ENCODE assay signal across 8 mouse cellular contexts in the genomic region with DNA sequence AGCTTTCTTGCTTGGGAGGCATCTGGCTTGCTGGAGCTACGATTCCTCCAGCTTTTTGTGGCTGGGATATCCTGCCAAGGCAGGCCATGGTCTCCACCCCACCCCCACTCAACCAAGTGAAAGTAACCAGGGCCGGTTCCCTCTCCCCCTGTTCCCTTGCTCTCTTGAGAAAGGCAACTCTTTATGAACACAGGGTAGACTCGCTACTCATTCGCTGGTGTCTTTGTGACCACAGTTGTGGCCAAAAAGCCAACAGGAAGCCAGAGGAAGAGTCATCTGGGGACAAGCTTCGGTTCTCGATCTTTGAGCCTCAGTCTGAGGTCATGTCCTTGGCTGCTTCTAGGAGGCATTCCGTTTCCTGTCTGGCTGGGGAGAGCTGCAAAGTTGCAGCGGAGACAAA. TPM values are rescaled to one million over a fixed set of nuclear protein-coding genes. Genes with fewer than 3 reads are reported as not detected.
DNase-seq lines count a peak whose midpoint lies in the region; ATAC-seq and TF ChIP-seq lines count a peak whose summit lies in the region.

No protein-coding gene starts in this region.

- 0 out of 2 replicates have a peak overlapping the region, but pooled peaks have one; percentile 17 for H3K4me2 ChIP-seq in liver, embryonic 16.5 days (ENCODE audit: low read depth, low read length)

- H3K9ac ChIP-seq in liver, embryonic 16.5 days (ENCODE audit: low read depth, low read length), result no peak overlapping the region

- H3K9me3 ChIP-seq in liver, embryonic 16.5 days (replicated peaks; ENCODE audit: control insufficient read depth, low read length), result no peaks in the 10 kb centered on the region

- ATAC-seq in liver, embryonic 16.5 days (ENCODE audit: low read depth), result no peak

- H3K27ac ChIP-seq in embryonic fibroblast, embryonic 13.5 days (ENCODE audit: insufficient read depth, low read length), result peak overlapping the region; percentile 23
- H3K27ac ChIP-seq in liver, embryonic 16.5 days (ENCODE audit: low read length), result no peak overlapping the region

- 0 out of 2 replicates have a peak, but pooled peaks cover 4% of the 10 kb centered on the region for H3K4me1 ChIP-seq in embryonic fibroblast, embryonic 13.5 days (ENCODE audit: control insufficient read depth, insufficient read depth, low read length)
- no peaks in the 10 kb centered on the region; the same call in 1 of the 2 replicates for H3K4me1 ChIP-seq in liver, embryonic 16.5 days (ENCODE audit: control insufficient read depth, low read depth, low read length)

- H3K36me3 ChIP-seq in liver, embryonic 16.5 days (ENCODE audit: control insufficient read depth, insufficient read depth), result no peaks in the 10 kb centered on the region
- H3K36me3 ChIP-seq in splenic B cell, adult 2 months (ENCODE audit: control insufficient read depth, insufficient read depth, low read length, poor library complexity, severe bottlenecking), result no peaks in the 10 kb centered on the region; the same call in 1 of the 2 replicates

- no peaks in the 10 kb centered on the region for H3K27me3 ChIP-seq in liver, embryonic 16.5 days (ENCODE audit: control insufficient read depth, insufficient read depth, low read depth, low read length)
- H3K27me3 ChIP-seq in splenic B cell, adult 2 months (ENCODE audit: control insufficient read depth, insufficient read depth, low read length, poor library complexity, severe bottlenecking), result no peaks in the 10 kb centered on the region

- no peak for TF ChIP-seq CTCF in embryonic fibroblast, embryonic 13.5 days (IDR thresholded peaks at IDR 0.05; ENCODE audit: borderline replicate concordance, insufficient read depth, low read length)

- peak; percentile 50 for DNase-seq in urinary bladder, postnatal 14 days (ENCODE audit: low spot score)
- no peak for DNase-seq in urinary bladder, postnatal 10 days (ENCODE audit: low spot score)
- DNase-seq in induced T-regulatory cell, adult 2 months (ENCODE audit: low read depth), result peak; percentile 63
- peak; percentile 29 for DNase-seq in splenic B cell, adult 2 months (ENCODE audit: low read depth, low spot score)
- no peak for DNase-seq in layer of hippocampus, adult 9-11 months
- no peak for DNase-seq in cerebellum, adult 11 months

- TF ChIP-seq POLR2A in embryonic fibroblast, embryonic 13.5 days (IDR thresholded peaks at IDR 0.05; ENCODE audit: low read depth, low read length), result no peak

- WGBS in liver, embryonic 16.5 days (ENCODE audit: insufficient replicate concordance), result 9% methylated on average over 8 of the region's 8 CpGs

- no peak overlapping the region for H3K4me3 ChIP-seq in embryonic fibroblast, embryonic 13.5 days (ENCODE audit: insufficient read depth, low read length)
- H3K4me3 ChIP-seq in liver, embryonic 16.5 days (ENCODE audit: low read depth, low read length), result no peak overlapping the region

RNA-seq across cellular contexts. Expression of a gene that starts 34.0 kb away (rescaled TPM):
- polyA plus RNA-seq in embryonic fibroblast, embryonic 13.5 days (2011; ENCODE audit: insufficient read length, low read depth, missing spikeins), result 29.6 and 31.8 TPM in 2 replicates
- polyA plus RNA-seq in liver, embryonic 16.5 days (2015; fragmentation: Nextera tagmentation; extraction: Ambion mirVana), result 0.33 and 0.57 TPM in 2 replicates

Comparison
In these comparisons a context has a peak if more than half of its experiments do, and no peak if none do; other contexts are left out.
1. DNase-seq: peak in urinary bladder, postnatal 14 days (single experiment), induced T-regulatory cell, adult 2 months (single experiment) and splenic B cell, adult 2 months (single experiment); none in urinary bladder, postnatal 10 days (single experiment), layer of hippocampus, adult 9-11 months (single experiment) and cerebellum, adult 11 months (single experiment).
2. RNA of a gene that starts 34.0 kb away (polyA plus RNA-seq): 29.6 to 31.8 TPM in embryonic fibroblast, embryonic 13.5 days; 0.33 to 0.57 TPM in liver, embryonic 16.5 days; every median in the first group is over 10 times any median in the second.